Mouse (Mus musculus) liver, postnatal 0 days (tissue): ENCODE measurements around the gene Hsp90ab1. TPM values are rescaled to one million over a fixed set of nuclear protein-coding genes. Genes with fewer than 3 reads are reported as not detected.
A peak's percentile ranks its signal among the peaks of the same experiment; 100 is the strongest.

Source experiments
- ATAC-seq: fragments of 200-750 bp; cut with Nextera tagmentation; 2 replicates; pipeline ENCODE4 v1.8.0; 2017; ENCODE audit warnings: mild to moderate bottlenecking, moderate library complexity
- DNase-seq: peaks from one replicate; pipeline ENCODE4 v3.0.0-alpha.2; 2016
- H3K27ac ChIP-seq: fragments of 300-500 bp; sonication (generic); 2 replicates; pipeline ENCODE4 v1.5.1; 2014; ENCODE audit warnings: antibody characterized with exemption, moderate library complexity, mild to moderate bottlenecking, low read depth
- H3K27me3 ChIP-seq: fragments of 300-500 bp; sonication (generic); 2 replicates; pipeline ENCODE4 v1.6.1; 2014; ENCODE audit warnings: low read length, control low read depth, mixed read lengths; ENCODE audit not compliant: insufficient read depth
- H3K36me3 ChIP-seq: fragments of 300-500 bp; sonication (generic); replicated peaks from 2 replicates; pipeline ENCODE4 v1.6.1; 2014; ENCODE audit warnings: mild to moderate bottlenecking, control low read depth, low read length, moderate library complexity, mixed read lengths; ENCODE audit not compliant: insufficient read depth
- H3K4me1 ChIP-seq: fragments of 300-500 bp; sonication (generic); 2 replicates; pipeline ENCODE4 v1.6.1; 2014; ENCODE audit warnings: antibody characterized with exemption, mild to moderate bottlenecking, control low read depth; ENCODE audit not compliant: insufficient read depth
- H3K4me2 ChIP-seq: fragments of 300-500 bp; sonication (generic); 2 replicates; pipeline ENCODE4 v1.6.1; 2014; ENCODE audit warnings: low read depth, mild to moderate bottlenecking, low read length, moderate library complexity, mixed read lengths
- H3K4me3 ChIP-seq: fragments of 300-500 bp; sonication (generic); 2 replicates; pipeline ENCODE4 v1.5.1; 2014; ENCODE audit warnings: low read depth, low read length
- H3K9ac ChIP-seq: fragments of 300-500 bp; sonication (generic); replicated peaks from 2 replicates; pipeline ENCODE4 v1.6.1; 2014; ENCODE audit warnings: mild to moderate bottlenecking, moderate library complexity
- H3K9me3 ChIP-seq: fragments of 300-500 bp; sonication (generic); 2 replicates; pipeline ENCODE4 v1.6.1; 2016; ENCODE audit warnings: mild to moderate bottlenecking, control low read depth, low read length, mixed read lengths
- CTCF ChIP-seq: sonication (generic); IDR thresholded peaks from 2 replicates; pipeline ENCODE4 v1.5.1; 2016; ENCODE audit warnings: antibody characterized with exemption, low read depth
- EP300 ChIP-seq: IDR thresholded peaks from 2 replicates; pipeline ENCODE4 v1.6.1; 2016; ENCODE audit warnings: antibody characterized with exemption, low read depth, mild to moderate bottlenecking
- WGBS: fragments of 180-500 bp; shearing (Covaris S2); extraction: QIAGEN DNeasy Blood & Tissue Kit; methylation state at CpG from one replicate; pipeline ENCODE4 v1.1.7; 2014; ENCODE audit not compliant: insufficient replicate concordance; 5-methylcytosine and 5-hydroxymethylcytosine counted together
- polyA plus RNA-seq: library from polyadenylated mRNA; unstranded; fragments of >200 nt; fragmentation: Nextera tagmentation; extraction: Ambion mirVana; gene quantifications from 2 replicates; pipeline ENCODE4 v1.2.1, GENCODE M21; 2015

The Hsp90ab1 gene
- polyA plus RNA-seq, 1 experiment from 2014 or later = 445 TPM

DNA sequence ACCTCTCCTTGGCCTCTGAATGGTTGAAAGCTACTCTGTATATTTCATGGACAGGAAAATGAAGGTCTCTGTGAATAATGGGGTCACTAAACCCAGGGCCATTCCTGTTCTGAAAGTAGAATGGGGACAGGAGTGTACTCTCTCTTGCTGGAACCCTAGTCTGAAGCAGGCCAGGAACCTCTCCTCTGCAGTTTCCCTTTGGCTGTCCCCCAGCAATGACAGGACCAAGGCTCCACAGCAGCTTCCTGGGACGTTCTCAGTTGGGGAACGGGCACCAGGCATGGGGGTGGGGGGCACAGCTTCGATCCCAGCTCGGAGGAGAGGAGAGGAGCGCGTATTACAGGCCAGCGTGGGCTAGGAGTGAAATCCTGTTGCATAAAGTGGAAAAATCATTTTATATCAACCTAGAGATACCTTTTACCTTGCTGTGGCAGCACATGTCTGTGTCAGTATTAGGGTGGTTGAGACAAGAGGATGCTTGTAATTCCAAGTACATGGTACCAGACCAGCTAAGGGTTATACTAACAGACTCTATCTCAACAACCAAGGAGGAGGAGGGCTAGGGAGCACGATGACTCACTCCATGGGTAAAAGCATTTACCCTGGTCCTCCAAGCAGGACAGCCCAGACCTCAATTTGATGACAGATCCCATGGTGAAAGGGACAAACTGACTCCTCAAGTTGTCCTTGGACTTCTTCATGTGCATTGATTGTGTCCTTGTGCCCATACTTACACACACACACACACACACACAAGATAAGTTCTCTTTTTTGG lies 2.2 kb upstream of the Hsp90ab1 start:
- Histone ChIP-seq H3K4me3 (no peak overlapping the region), H3K36me3 (peaks cover 15% of the 10 kb centered on the region), H3K27me3 (no peaks in the 10 kb centered on the region), H3K4me2 (peak overlapping the region; percentile 98; the same call in 1 of the 2 replicates), H3K9ac (no peak overlapping the region; the same call in 1 of the 2 replicates), H3K4me1 (peaks cover 18% of the 10 kb centered on the region), H3K9me3 (no peaks in the 10 kb centered on the region), H3K27ac (peak overlapping the region; percentile 96)
- DNase-seq (no peak), ATAC-seq (no peak)
- TF ChIP-seq EP300 (no peak), CTCF (no peak)
- WGBS = 95% methylated on average over 8 of the region's 8 CpGs

DNA sequence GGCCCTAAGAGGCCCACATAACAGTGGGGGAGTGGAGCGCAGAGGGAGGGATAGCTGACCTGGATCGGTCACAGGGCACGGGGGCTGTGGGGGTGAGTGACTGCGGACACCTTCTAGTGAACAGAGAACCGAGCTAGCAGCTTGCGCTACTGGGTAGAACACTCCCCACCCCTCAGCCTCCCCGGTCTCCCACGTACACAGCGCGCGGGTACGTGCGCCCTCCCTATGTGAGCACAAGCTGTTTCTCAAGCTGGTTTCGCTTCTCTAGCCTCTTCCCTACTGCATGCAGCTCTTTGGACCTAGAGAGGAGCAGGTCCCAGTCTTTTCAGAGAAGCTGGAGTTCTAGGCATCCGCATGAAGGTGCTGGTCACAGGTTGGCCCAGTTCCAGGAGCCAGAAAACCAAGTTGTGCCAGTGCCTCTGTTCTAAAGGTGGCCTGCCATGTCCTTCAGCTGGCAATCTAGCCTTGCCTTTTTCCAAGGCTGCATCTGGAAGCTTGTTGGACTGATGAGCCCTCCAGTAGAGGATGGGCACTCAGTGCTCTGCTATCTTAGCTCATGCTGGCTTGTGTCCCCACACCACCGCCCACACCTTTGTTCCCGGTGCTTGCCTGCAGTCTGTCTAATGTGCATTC lies 1.2 kb upstream of the Hsp90ab1 start:
- WGBS = 3% methylated on average over 17 of the region's 17 CpGs
- Histone ChIP-seq H3K4me2 (peak overlapping the region; percentile 98), H3K4me3 (peak overlapping the region; percentile 100), H3K27me3 (no peaks in the 10 kb centered on the region), H3K9me3 (no peaks in the 10 kb centered on the region), H3K4me1 (peaks cover 20% of the 10 kb centered on the region), H3K27ac (peak overlapping the region; percentile 96), H3K9ac (peak overlapping the region; percentile 98), H3K36me3 (peaks cover 25% of the 10 kb centered on the region)
- peak; percentile 32 for ATAC-seq
- TF ChIP-seq EP300 (no peak), CTCF (no peak)
- DNase-seq = peak; percentile 68

DNA sequence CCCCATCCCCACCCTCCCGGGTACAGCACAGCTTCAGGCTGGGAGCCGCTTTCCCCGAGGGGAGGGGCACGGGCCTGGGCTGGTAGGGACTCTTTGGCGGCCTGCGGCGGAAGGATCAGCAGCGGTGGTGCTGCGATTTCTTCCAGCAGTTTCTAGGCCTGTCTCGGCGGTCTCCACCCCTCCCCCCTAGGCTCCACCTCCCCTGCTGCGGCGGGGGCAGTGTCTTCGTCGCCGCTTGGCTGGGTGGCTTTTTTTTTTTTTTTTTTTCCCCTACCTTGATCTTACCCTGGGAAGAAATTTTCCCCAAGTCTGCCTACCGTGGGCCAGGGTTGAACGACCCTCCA lies 681 bp upstream of the Hsp90ab1 start:
- Histone ChIP-seq H3K36me3 (peaks cover 30% of the 10 kb centered on the region), H3K4me1 (peaks cover 20% of the 10 kb centered on the region), H3K4me2 (peak overlapping the region; percentile 98), H3K9ac (peak overlapping the region; percentile 98), H3K27ac (peak overlapping the region; percentile 96), H3K4me3 (peak overlapping the region; percentile 100), H3K9me3 (no peaks in the 10 kb centered on the region), H3K27me3 (no peaks in the 10 kb centered on the region)
- ATAC-seq (peak; percentile 72), DNase-seq (peak; percentile 94)
- under 1% methylated on average over 15 of the region's 18 CpGs for WGBS
- TF ChIP-seq CTCF = no peak
- TF ChIP-seq EP300 = peak; percentile 48

DNA sequence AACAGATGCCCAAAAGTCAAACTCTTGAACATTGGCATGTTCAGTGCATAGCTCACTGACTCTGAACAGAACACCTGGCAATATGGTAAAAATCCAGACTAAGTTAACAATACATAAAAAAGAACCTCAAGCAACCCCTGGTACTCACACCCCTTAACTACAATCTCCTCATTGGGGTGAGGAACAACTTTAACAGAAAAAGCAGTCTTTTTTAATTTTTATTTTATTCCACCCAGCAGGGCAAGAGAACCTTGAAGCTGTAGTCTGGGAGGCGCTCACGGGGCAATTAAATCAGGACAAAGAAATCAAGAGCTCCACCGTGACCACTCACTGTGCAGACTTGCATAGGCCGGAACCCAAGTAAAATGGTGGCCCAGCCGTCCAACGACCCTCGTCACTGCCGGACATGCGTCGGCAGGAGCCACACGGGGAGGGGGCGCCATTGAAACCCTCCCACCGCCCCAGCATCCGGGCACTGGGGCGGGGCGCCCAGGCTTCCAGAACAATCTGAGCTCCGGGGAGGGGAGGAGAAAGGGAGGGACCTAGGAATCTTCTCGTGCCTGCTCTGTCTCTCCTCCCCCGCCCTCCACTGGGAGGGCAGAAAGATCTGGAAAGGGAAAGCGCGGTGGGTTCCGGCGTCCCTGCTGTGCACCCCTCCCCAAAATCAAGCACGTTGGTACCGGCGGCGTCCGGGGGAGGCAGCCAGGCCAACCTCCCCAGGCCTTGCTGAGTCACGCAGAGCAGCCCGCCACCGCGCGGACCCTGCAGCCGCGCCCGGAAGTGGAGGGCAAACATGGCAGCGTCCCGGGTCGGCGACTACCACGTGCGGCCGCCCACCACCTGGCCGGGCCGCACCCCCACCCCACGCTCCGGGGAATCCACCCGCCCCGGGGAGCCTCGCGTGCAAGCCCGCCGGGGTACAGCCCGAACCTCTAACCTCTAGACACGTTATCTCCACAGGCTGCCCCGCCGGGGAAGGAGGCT lies 676 bp downstream of the Hsp90ab1 start:
- no peaks in the 10 kb centered on the region for H3K27me3 ChIP-seq
- TF ChIP-seq EP300 (no peak), CTCF (peak; percentile 11; the same call in 1 of the 2 replicates)
- peak; percentile 82 for DNase-seq
- H3K9ac ChIP-seq = peak overlapping the region; percentile 98
- under 1% methylated on average over 48 of the region's 57 CpGs for WGBS
- H3K4me3 ChIP-seq = peak overlapping the region; percentile 100
- peak overlapping the region; percentile 98 for H3K4me2 ChIP-seq
- peaks cover 42% of the 10 kb centered on the region for H3K36me3 ChIP-seq
- no peaks in the 10 kb centered on the region for H3K9me3 ChIP-seq
- ATAC-seq = peak; percentile 58
- peak overlapping the region; percentile 96 for H3K27ac ChIP-seq
- peaks cover 20% of the 10 kb centered on the region for H3K4me1 ChIP-seq

DNA sequence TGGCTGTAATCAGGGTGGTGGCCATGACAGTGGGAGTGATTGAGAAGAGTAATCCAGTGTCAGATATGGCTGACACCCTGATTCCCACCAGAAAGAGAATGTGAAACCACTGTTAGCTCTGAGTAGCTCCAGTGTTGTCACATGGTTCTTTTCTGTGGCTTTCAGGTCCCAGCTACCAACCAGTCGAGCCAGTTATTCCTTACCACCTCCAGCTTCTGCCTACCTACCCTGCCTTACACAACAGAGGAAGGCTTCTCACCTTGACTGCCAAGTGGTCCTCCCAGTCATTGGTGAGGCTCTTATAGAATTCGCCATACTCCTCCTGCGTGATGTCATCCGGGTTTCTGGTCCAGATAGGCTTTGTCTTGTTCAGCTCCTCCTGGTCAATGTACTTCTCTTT lies 3.1 kb downstream of the Hsp90ab1 start:
- Histone ChIP-seq H3K9me3 (no peaks in the 10 kb centered on the region), H3K36me3 (peaks cover 64% of the 10 kb centered on the region), H3K4me2 (no peak overlapping the region), H3K27ac (no peak overlapping the region), H3K4me3 (no peak overlapping the region), H3K9ac (no peak overlapping the region), H3K27me3 (no peaks in the 10 kb centered on the region), H3K4me1 (peaks cover 23% of the 10 kb centered on the region)
- DNase-seq = no peak
- 80% methylated on average over 4 of the region's 4 CpGs for WGBS
- no peak for ATAC-seq
- TF ChIP-seq EP300 = no peak
- TF ChIP-seq CTCF = no peak
